Mouse (Mus musculus) C2C12 (cell line): ENCODE results near the gene Gm20605.

Experiments used
- CEBPB ChIP-seq: IDR thresholded peaks from one replicate; pipeline ENCODE4 v1.6.1; 2011; ENCODE audit warnings: low read depth, mild to moderate bottlenecking, control low read depth, moderate library complexity
- CTCF ChIP-seq: IDR thresholded peaks from one replicate; pipeline ENCODE4 v1.5.1; 2011; ENCODE audit not compliant: control insufficient read depth, insufficient read depth, insufficient read length
- FOSL1 ChIP-seq: IDR thresholded peaks from one replicate; pipeline ENCODE4 v1.8.0; 2011; ENCODE audit warnings: mild to moderate bottlenecking, low read length; ENCODE audit not compliant: poor library complexity, insufficient read depth, severe bottlenecking
- MAX ChIP-seq: IDR thresholded peaks from one replicate; pipeline ENCODE4 v1.6.1; 2011; ENCODE audit warnings: mild to moderate bottlenecking, control low read depth
- MYOD1 ChIP-seq: IDR thresholded peaks from one replicate; pipeline ENCODE4 v1.6.1; 2011; ENCODE audit warnings: low read depth; ENCODE audit not compliant: control insufficient read depth, insufficient read length
- MYOG ChIP-seq: IDR thresholded peaks from one replicate; pipeline ENCODE4 v1.6.1; 2011; ENCODE audit not compliant: control insufficient read depth, insufficient read length; ENCODE audit errors: extremely low read depth
- USF1 ChIP-seq: IDR thresholded peaks from one replicate; pipeline ENCODE4 v1.6.1; 2011; ENCODE audit warnings: low read depth, mild to moderate bottlenecking, control low read depth, moderate library complexity

- TF ChIP-seq MAX (no peak), CEBPB (no peak), CTCF (no peak), MYOG (no peak), USF1 (no peak), MYOD1 (no peak), FOSL1 (no peak)
Measured at GRCm38 (mm10) chr5:137627991-137628390, 984 bp upstream of the Gm20605 start.
